Mouse (Mus musculus): ENCODE results near the gene Osbpl10.

DNA sequence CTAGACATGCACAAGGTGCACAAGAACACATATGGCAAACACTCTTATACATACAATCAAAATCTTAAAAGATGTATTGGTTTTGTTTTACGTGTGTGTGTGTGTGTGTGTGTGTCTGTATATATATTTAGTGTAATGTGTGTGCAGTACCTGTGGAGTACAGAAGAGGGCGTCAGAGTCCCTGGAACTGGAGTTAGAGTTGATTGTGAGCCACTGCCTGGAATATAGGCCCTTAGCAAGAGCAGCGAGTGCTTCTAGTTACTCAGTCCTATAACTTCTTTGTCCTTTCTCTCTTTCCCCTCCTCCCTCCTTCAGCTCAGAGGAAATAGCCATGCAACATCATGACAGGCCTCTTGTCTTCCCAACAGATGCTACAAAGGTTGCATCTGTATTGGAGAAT, 44.8 kb downstream of the Osbpl10 start:
- no peak for TF ChIP-seq CEBPB (IDR thresholded peaks at IDR 0.05; ENCODE audit: insufficient read depth, poor library complexity, severe bottlenecking)
- TF ChIP-seq USF1 (IDR thresholded peaks at IDR 0.05; ENCODE audit: low read depth): no peak
- no peak for TF ChIP-seq MYOD1 (IDR thresholded peaks at IDR 0.05; ENCODE audit: control insufficient read depth in 1 of 3, insufficient read length in 2 of 3, low read depth in 2 of 3)
- no peak for TF ChIP-seq POLR2A (IDR thresholded peaks at IDR 0.05; ENCODE audit: insufficient read length, low read depth)
- no peak for TF ChIP-seq TCF12 (IDR thresholded peaks at IDR 0.05; ENCODE audit: insufficient read depth, poor library complexity, severe bottlenecking)
- no peak for TF ChIP-seq E2F4 (IDR thresholded peaks at IDR 0.05; ENCODE audit: insufficient read depth)
- no peak for TF ChIP-seq MYOG (IDR thresholded peaks at IDR 0.05; ENCODE audit: control insufficient read depth in 1 of 3, insufficient read depth in 1 of 3, insufficient read length in 2 of 3, low read depth in 2 of 3)

Data from myocyte (in vitro differentiated cells).